Mouse (Mus musculus): ENCODE data around the gene Scn8a.

DNA sequence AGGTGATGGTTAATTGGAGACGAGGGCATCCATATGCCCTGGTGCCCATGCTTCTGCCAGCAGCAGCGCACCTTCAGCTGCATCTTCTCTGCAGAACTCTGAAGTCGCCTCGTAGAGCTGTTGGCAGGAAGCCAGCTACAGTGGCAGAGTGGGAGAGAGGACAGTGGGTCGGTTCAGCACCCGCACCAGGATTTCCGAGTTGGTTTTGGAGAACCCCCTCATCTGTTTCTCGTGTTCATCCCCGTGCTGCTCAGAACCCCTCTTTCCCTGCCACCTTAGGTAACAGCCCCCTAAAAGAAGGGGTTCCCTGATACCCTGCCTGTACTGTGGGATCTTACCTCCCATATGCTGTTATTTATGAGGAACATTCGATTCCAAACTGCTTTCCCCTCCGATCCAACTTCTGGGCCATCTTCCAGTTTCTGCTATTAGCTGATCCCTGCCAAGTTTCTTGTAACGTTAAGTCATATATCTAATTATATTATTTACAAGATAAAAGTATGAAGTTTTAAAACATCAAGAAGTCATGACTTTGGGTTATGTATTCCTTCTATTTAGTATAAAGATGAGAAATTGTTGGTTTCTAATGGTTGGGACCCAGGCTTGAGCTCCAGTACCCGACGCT lies 138.8 kb downstream of the Scn8a start:
- no peak for TF ChIP-seq CTCF (IDR thresholded peaks at IDR 0.05; ENCODE audit: control insufficient read depth, insufficient read depth, insufficient read length)
- no peak for TF ChIP-seq MYOD1 (IDR thresholded peaks at IDR 0.05; ENCODE audit: control insufficient read depth, insufficient read length, low read depth)
- no peak for TF ChIP-seq MAX (IDR thresholded peaks at IDR 0.05)
- TF ChIP-seq USF1 (IDR thresholded peaks at IDR 0.05; ENCODE audit: low read depth) = no peak
- TF ChIP-seq MYOG (IDR thresholded peaks at IDR 0.05; ENCODE audit: control insufficient read depth, extremely low read depth, insufficient read length) = no peak
- no peak for TF ChIP-seq CEBPB (IDR thresholded peaks at IDR 0.05; ENCODE audit: low read depth)
